Mouse (Mus musculus): ENCODE measurements around the gene Ubash3b.

Ubash3b gene

GRCm38 (mm10) chr9:40983758-40984157 is 177.7 kb downstream of the Ubash3b start:
- peak; percentile 42 for DNase-seq

GRCm38 (mm10) chr9:40982480-40982879 is 179.0 kb downstream of the Ubash3b start:
- peak; percentile 51 for DNase-seq

- DNase-seq: no peak
These were observed 187.3 kb downstream of the Ubash3b start for GRCm38 (mm10) chr9:40974042-40974801.

- no peak for DNase-seq
These were observed 197.1 kb downstream of the Ubash3b start for GRCm38 (mm10) chr9:40964418-40964714.

- DNase-seq: no peak
These were observed 197.7 kb downstream of the Ubash3b start, which contains the start of gene Jhy for GRCm38 (mm10) chr9:40963586-40964417. Gene Jhy (minus strand): TSS chr9:40964118.

- no peak for DNase-seq
These were observed 200.1 kb downstream of the Ubash3b start for GRCm38 (mm10) chr9:40961401-40961800.

Data from cerebellum, adult 11-12 months (tissue).